Mouse (Mus musculus): ENCODE measurements around the gene Pde4d.

DNA sequence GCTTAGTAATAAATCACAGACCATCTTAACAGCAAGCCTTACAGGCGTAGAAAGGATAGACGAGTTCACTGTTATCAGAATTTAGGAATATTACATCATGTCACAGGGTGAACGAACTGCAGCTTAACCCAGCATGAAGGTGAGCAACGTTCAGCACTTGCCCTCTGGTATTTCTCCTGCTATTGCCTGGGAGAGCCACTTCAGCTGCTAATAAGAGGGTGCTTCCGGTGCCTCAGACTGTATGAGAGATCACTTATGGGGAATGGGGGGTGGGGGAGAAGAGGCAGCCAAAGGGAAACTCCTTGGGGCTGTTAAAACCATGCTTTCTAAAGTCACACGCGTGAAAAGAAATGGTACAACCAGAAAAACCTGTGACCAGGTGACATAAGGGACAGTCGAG is 761.7 kb downstream of the Pde4d start:
- no peak for TF ChIP-seq EP300 (IDR thresholded peaks at IDR 0.05; ENCODE audit: low read depth in 1 of 2, low read length in 2 of 2)
- TF ChIP-seq CTCF (IDR thresholded peaks at IDR 0.05 in 2 of 3, conservative IDR thresholded peaks at IDR 0.05 in 1 of 3; ENCODE audit: control insufficient read depth in 1 of 3, insufficient read depth in 1 of 3, low read depth in 2 of 3, low read length in 3 of 3, poor library complexity in 1 of 3, severe bottlenecking in 1 of 3): no peak

All from MEL (cell line).